Mouse (Mus musculus) CH12.LX (cell line): ENCODE measurements around the gene Wwc2.

Experiments used
- CHD2 ChIP-seq: IDR thresholded peaks from 2 replicates; pipeline ENCODE4 v1.6.1; 2011; ENCODE audit warnings: low read length, improper control_type of control experiment
- CTCF ChIP-seq, 2 experiments: IDR thresholded peaks in 1 of 2; conservative IDR thresholded peaks in 1 of 2; 2 replicates each; pipeline ENCODE4 v1.5.1; 2011 to 2012; ENCODE audit warnings: low read depth in 2 of 2, low read length in 2 of 2, improper control_type of control experiment in 1 of 2, inconsistent platforms in 1 of 2, mild to moderate bottlenecking in 1 of 2, moderate library complexity in 1 of 2
- E2F4 ChIP-seq: IDR thresholded peaks from 2 replicates; pipeline ENCODE4 v1.6.1; 2011; ENCODE audit warnings: low read depth, low read length, improper control_type of control experiment; ENCODE audit not compliant: insufficient replicate concordance
- EP300 ChIP-seq: IDR thresholded peaks from 2 replicates; pipeline ENCODE4 v1.6.1; 2011; ENCODE audit warnings: low read length, improper control_type of control experiment
- ETS1 ChIP-seq: conservative IDR thresholded peaks from 2 replicates; pipeline ENCODE4 v1.6.1; 2012; ENCODE audit warnings: low read depth, mild to moderate bottlenecking, inconsistent platforms, low read length, improper control_type of control experiment, moderate library complexity
- HCFC1 ChIP-seq: IDR thresholded peaks from 2 replicates; pipeline ENCODE4 v1.6.1; 2012; ENCODE audit warnings: low read depth, mild to moderate bottlenecking, inconsistent platforms, low read length, improper control_type of control experiment
- MEF2A ChIP-seq: IDR thresholded peaks from 2 replicates; pipeline ENCODE4 v1.6.1; 2014; ENCODE audit warnings: low read depth, mild to moderate bottlenecking, inconsistent platforms, low read length, improper control_type of control experiment, borderline replicate concordance
- POLR2A ChIP-seq: IDR thresholded peaks from 2 replicates; pipeline ENCODE4 v1.6.1; 2011; ENCODE audit warnings: low read depth, mild to moderate bottlenecking, improper control_type of control experiment, low read length
- TBP ChIP-seq: conservative IDR thresholded peaks from 2 replicates; pipeline ENCODE4 v1.6.1; 2011; ENCODE audit warnings: low read depth, low read length, improper control_type of control experiment
- ZNF384 ChIP-seq: IDR thresholded peaks from 2 replicates; pipeline ENCODE4 v1.6.1; 2012; ENCODE audit warnings: low read depth, low read length, improper control_type of control experiment, inconsistent platforms

DNA sequence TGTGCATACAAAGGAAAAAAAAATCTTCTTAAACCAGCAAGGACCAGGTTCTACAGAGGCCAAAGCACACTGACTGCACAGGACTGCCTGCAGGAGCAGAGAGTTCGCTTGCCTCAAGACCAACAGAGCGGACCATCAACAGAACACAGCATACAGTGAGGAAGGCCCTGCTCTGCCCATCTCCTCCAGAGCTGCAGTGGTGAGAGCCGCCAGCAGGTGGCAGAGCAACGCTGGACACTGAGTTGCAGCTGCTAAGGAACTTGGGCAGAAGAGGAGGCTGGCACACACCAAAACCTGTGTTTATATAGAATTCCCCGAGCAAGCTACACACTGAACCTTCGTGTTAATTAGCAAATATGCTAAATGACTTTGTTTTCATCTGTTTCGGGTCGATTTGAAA is 123.7 kb downstream of the Wwc2 start:
- no peak for TF ChIP-seq HCFC1
- no peak for TF ChIP-seq ETS1
- TF ChIP-seq EP300 = no peak
- TF ChIP-seq E2F4 = no peak
- no peak for TF ChIP-seq POLR2A
- TF ChIP-seq CHD2 = no peak
- no peak for TF ChIP-seq ZNF384
- no peak for TF ChIP-seq MEF2A
- TF ChIP-seq CTCF (conservative IDR thresholded peaks at IDR 0.05 in 1 of 2, IDR thresholded peaks at IDR 0.05 in 1 of 2; ENCODE audit: low read depth in 2 of 2, low read length in 2 of 2) = peak; percentile 58 to 64
- no peak for TF ChIP-seq TBP
